Mouse (Mus musculus): ENCODE measurements around the gene Olig2. TPM values are rescaled to one million over a fixed set of nuclear protein-coding genes. Genes with fewer than 3 reads are reported as not detected.

The Olig2 gene
- total RNA-seq, 2 experiments from 2014 or later = not detected

- DNase-seq = no peak
These were observed 45.8 kb downstream of the Olig2 start for GRCm38 (mm10) chr16:91270982-91271549.

GRCm38 (mm10) chr16:91271634-91272033, 46.4 kb downstream of the Olig2 start:
- no peak for DNase-seq

Other genes with a start within 250 kb of the Olig2 start
- gene Synj1, start 214.1 kb upstream of the Olig2 start, total RNA-seq (2021) = 10 to 100 TPM; 30.1 to 30.2 TPM
- gene Paxbp1, start 180.9 kb upstream of the Olig2 start, total RNA-seq (2021) = 10 to 100 TPM; 35.3 to 55.6 TPM
- under 1 TPM; 0.12 to 0.15 TPM for gene 4932438H23Rik, start 130.3 kb upstream of the Olig2 start, total RNA-seq (2021)
- gene Olig1, start 44.3 kb downstream of the Olig2 start, total RNA-seq (2021) = 1 to 10 TPM in 1 of 2 experiments, under 1 TPM in 1; 0.75 to 1.6 TPM
- gene Ifnar2, start 147.3 kb downstream of the Olig2 start, total RNA-seq (2021) = 10 to 100 TPM; 78.4 TPM
- gene Gm21970, start 166.3 kb downstream of the Olig2 start, total RNA-seq (2021) = not detected
- 10 to 100 TPM; 75.4 to 78.8 TPM for gene Il10rb, start 180.7 kb downstream of the Olig2 start, total RNA-seq (2021)

Measured in adrenal gland, postnatal 10 days (tissue).